Mouse (Mus musculus) kidney, adult 9 months (tissue): ENCODE results near the gene Aldh16a1.
A peak's percentile ranks its signal among the peaks of the same experiment; 100 is the strongest.
"Not testable (repeated sequence)": the region's sequence is repeated elsewhere in the genome, so short reads cannot be mapped to it uniquely, and the experiment has no call there.

Experiments
- DNase-seq: peaks from one replicate; pipeline ENCODE4 v3.0.0; 2022

Gene Aldh16a1

DNA sequence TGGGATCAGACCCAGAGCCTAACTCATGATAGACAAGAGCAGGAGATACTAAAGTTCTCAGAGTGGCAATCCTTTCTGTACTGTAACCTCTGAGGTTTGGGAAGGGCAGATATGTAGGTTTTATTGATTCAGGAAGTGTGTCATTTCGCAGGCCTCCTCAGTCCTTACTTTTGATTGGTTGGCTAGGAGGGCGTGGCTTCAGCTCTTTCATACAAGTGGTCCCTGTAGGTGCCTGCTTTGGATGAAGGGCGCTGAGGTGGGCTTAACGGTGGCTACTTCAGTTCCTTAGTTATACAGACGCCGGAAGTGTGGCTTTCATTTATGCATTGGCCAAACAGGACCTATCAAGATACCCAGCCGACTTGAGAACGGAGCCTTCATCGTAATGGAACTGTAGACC, 1.2 kb upstream of the Aldh16a1 start:
- DNase-seq, result no peak

GRCm38 (mm10) chr7:45154993-45155514, 670 bp upstream of the Aldh16a1 start:
- peak; percentile 70 for DNase-seq

- DNase-seq, result no peak
These were observed 798 bp downstream of the Aldh16a1 start for GRCm38 (mm10) chr7:45153586-45153985.

DNA sequence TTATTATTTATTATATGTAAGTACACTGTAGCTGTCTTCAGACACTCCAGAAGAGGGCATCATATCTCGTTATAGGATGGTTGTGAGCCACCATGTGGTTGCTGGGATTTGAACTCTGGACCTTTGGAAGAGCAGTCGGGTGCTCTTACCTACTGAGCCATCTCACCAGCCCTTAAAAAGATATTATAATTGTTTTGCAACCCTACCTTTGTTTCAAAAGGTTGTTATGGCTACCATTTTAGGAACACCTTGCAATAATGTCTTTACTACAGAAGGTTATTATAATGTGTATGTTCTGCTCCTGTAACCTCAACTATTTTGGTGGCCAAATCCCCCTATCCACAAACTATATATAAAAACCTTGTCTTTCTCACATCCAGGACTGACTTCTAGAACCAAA, 1.3 kb downstream of the Aldh16a1 start:
- not testable (repeated sequence) for DNase-seq

GRCm38 (mm10) chr7:45151303-45151702, 3.1 kb downstream of the Aldh16a1 start:
- DNase-seq, result no peak

DNA sequence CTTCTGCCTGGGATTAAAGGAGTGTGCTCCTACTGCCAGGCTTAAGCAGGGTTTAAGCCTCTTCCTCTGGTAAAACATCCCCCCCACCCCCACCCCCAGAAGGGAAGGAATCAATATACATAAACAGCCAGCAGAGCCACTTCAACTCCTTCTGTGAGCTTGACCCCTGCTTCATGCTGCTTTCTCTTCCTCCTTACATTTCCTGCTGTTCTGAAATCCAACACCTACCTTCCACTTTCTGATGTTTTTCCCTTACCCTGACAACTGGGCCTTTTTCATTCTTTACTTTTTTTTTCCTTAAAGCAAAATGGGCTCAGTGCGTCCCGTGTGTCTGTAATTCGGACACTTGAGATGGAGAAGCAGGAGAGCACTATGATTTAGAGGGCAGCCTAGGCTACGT, 4.1 kb downstream of the Aldh16a1 start:
- no peak for DNase-seq

DNA sequence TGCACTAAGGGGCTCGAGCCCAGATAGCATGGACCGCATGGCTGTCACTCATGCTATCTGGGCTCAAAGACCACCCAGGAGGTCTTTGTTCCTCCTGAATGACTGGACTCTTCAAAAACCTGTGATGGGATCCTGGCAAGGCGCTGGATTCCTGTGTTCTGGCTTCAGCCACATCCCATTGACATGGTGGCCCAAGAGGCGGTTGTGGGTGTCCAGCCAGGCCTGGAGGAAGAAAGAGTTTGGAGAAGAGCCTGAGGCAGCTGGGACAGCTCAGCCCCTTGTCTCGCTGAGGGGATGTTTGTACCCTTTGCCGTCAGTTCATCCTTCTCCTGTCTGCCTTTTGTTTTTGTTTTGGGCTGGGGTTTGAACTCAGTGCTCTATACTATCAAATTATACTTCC, 4.8 kb downstream of the Aldh16a1 start:
- DNase-seq, result peak; percentile 26

- DNase-seq, result no peak
These were observed 5.8 kb downstream of the Aldh16a1 start for GRCm38 (mm10) chr7:45148534-45149098.

- DNase-seq, result peak; percentile 67
These were observed 6.5 kb downstream of the Aldh16a1 start for GRCm38 (mm10) chr7:45147899-45148298.

DNA sequence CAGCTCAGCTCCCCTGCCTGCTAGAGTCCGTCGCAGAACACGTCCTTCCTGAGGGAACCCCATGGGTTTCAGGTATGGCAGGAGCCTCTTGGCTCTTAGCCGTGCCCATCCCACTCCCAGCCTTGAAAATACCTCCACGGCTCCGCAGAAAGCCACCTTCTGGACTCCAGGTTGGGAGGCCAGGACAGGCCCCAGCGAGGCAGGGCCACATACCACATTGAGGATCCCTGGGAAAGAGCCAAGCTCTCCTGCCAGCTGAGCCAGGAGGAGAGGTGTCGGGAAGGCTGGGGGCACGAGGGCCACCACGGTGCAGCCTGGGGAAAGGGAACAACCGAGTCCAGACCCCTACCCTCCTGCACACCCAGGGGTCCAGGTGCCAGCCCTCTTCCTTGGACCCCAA, 7.1 kb downstream of the Aldh16a1 start:
- peak; percentile 48 for DNase-seq

DNA sequence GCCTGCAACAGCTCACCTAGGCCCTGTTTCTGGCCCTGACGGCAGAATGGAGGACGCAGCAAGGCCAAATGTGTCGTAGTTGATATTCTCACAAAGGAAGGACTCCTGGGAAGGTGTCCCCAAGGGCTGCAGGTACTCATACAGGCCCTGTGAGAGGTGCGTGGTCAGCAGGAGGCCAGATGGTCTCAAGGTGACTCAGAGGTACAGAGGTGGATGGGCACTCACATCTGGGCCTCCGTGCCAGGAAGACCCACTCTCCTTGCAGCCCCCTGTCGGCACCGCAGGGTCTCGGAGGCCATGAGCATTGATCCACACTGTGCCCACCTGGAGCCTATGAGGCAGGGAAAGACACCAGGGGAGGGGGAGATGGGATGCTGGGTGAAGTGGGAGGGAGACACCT, 8.9 kb downstream of the Aldh16a1 start:
- no peak for DNase-seq

DNA sequence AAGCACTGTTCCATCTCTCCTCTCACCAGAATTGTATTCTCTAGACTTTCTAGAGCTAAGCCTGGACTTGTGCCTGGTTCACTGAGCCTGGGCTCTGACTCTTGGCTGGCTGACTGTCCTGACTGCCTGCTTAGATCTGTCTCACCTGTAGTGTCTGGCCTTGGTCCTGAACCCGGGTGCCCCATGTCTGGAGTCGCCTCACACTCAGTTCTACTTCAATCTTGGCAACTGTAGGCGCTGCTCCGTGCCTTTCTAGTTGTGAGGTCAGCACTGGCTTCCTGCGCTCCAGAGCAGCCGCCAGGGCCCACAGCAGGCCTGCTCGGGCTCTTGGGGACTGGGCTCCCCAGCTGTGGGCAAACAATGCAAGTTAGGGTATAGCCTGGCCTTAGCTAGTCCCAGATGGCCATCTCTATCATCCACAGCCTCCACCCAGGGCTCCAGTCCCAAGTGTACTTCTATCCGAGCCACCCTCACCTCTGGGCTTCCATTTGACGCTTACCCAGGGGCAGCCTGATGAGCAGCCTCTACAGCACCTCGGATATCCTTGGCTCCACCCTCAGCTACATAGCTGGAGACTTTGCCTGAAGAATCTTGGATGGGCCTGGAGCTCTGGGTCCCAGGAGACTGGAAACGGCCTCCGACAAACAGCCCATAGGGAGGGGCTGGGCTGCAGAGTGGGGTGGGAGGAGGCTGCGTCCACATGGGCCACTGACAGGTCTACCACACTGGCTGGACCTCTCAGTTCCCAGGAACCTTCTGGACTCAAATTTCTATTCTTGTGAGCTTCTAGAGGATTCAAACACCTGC, 9.8 kb downstream of the Aldh16a1 start:
- DNase-seq, result no peak

GRCm38 (mm10) chr7:45141914-45142313, 12.5 kb downstream of the Aldh16a1 start:
- DNase-seq, result no peak

- DNase-seq, result no peak
These were observed 13.1 kb downstream of the Aldh16a1 start for GRCm38 (mm10) chr7:45141319-45141718.

- no peak for DNase-seq
These were observed 14.3 kb downstream of the Aldh16a1 start for GRCm38 (mm10) chr7:45139904-45140723.

DNA sequence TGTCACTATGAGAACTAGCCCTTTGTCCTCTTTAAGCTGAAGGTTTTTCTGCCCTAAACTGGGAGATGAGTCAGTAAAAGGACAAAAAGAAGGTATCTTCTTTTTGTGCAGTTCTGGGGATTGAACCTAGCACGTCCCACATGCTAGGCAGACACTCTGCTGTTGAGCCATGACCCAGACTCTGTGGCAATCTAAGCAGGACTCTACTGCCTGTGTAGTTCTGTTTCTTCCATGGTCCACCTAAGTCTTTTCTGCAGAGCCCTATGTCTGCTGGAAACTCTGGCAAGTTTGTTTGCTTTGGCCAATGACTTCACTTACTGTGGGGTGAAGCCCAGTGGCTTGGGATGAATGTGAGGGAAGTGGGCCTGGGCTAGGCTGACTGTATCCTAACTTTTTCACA, 16.0 kb downstream of the Aldh16a1 start:
- no peak for DNase-seq

- no peak for DNase-seq
These were observed 17.0 kb downstream of the Aldh16a1 start for GRCm38 (mm10) chr7:45137171-45138006.

GRCm38 (mm10) chr7:45135993-45136567, 18.3 kb downstream of the Aldh16a1 start, which contains the start of the genes Gm45713 and Flt3l:
Gene Gm45713, minus strand, starts transcription at chr7:45136231.
Gene Flt3l, minus strand, starts transcription at chr7:45136432.
- DNase-seq, result peak; percentile 95

GRCm38 (mm10) chr7:45135370-45135769, 19.0 kb downstream of the Aldh16a1 start:
- no peak for DNase-seq

- peak; percentile 14 for DNase-seq
These were observed 19.8 kb downstream of the Aldh16a1 start for GRCm38 (mm10) chr7:45134544-45135026.

DNA sequence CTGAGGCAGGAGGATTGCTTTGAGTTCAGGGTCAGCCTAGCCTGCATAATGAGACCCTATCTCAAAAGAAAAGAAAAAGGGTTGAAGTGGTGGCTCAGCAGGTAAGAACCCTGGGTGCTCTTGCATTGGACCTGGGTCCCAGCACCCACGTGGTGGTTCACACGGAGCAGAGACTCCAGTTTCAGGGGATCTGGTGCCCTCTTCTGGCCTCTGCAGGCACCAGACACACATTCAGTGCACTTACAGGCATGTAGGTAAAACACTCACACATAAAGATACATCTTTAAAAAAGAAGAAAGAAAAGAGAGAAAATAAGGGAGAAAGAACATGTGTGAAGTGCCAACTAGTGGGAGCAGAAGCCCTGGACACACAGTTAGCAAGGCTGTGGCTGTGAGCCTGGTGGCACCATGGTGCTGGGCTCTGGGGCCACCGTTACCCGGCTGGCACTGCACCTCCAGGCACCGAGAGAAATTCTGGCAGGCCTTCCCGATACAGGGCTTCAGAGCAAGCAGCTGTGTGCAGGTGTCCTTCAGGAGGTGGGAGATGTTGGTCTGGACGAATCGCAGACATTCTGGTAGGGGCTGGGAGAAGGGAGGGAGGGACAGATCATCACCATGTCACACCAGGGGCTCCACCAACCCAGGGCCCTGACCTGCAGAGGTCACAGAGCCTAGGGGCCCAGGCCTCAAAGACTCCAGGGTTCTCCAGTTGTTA, 20.8 kb downstream of the Aldh16a1 start:
- no peak for DNase-seq
